Mouse (Mus musculus): ENCODE data around the gene Fam184a. TPM values are rescaled to one million over a fixed set of nuclear protein-coding genes. Genes with fewer than 3 reads are reported as not detected.
"Not testable (repeated sequence)": the region's sequence is repeated elsewhere in the genome, so short reads cannot be mapped to it uniquely, and the experiment has no call there.

Fam184a gene
- polyA plus RNA-seq, 1 experiment = 5.4 TPM

DNA sequence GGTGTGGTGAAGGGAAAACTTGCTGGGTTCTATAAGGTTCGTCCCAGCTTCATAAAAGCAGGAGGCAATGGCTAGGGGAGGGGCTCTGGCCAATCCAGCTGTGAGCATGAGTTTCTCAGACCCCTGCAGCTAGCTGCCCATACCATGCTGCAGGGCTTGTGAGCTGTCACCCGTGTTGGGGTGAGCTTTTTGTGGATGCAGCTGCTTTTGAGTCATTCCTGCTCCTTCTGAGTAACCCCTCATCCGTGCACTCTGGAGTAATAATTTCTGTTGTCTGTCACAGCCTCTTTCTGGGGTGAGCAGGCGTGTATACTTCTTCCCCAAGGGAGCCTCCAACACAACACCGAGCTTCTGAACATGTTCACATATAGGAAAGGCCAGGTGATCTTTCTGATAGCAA, 63.0 kb downstream of the Fam184a start:
- no peak for TF ChIP-seq POLR2A (IDR thresholded peaks at IDR 0.05; ENCODE audit: borderline replicate concordance, control insufficient read depth, low read depth, low read length)
- no peak for TF ChIP-seq CTCF (IDR thresholded peaks at IDR 0.05; ENCODE audit: control insufficient read depth, insufficient read depth, low read length)
- no peaks in the 10 kb centered on the region for H3K4me1 ChIP-seq (ENCODE audit: control insufficient read depth, insufficient read depth, low read length)
- no peak overlapping the region for H3K4me3 ChIP-seq (replicated peaks; ENCODE audit: control insufficient read depth, low read depth, low read length)
- 79% methylated on average over 5 of the region's 5 CpGs for WGBS
- H3K27ac ChIP-seq (ENCODE audit: control insufficient read depth, insufficient read depth, low read depth, low read length, poor library complexity) = no peak overlapping the region

DNA sequence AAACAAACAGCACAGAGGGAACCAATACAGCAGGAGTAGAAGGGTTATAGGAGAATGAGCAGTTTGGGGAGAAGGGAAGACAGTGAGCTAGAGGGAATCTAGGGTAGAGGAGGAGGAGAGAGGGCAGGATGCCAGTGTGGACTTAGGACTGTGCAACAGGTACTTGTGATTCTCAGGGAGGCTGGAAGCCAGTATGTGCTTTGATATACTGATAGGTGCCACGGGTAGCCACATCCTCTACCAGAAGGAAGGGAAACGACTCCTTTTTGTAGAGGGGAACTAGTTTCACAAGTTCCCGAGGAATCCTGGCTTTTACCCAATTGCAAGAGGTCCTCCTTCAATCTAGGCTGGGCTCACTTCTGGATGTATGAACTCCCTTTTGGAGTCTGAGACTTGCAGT, 65.1 kb downstream of the Fam184a start:
- no peak overlapping the region for H3K4me3 ChIP-seq (replicated peaks; ENCODE audit: control insufficient read depth, low read depth, low read length)
- no peak overlapping the region for H3K27ac ChIP-seq (ENCODE audit: control insufficient read depth, insufficient read depth, low read depth, low read length, poor library complexity)
- TF ChIP-seq POLR2A (IDR thresholded peaks at IDR 0.05; ENCODE audit: borderline replicate concordance, control insufficient read depth, low read depth, low read length) (no peak), CTCF (IDR thresholded peaks at IDR 0.05; ENCODE audit: control insufficient read depth, insufficient read depth, low read length) (no peak)
- no peaks in the 10 kb centered on the region for H3K4me1 ChIP-seq (ENCODE audit: control insufficient read depth, insufficient read depth, low read length)
- WGBS = 4% methylated on average over 3 of the region's 3 CpGs

- 58% methylated on average over 5 of the region's 5 CpGs for WGBS
- Histone ChIP-seq H3K4me1 (ENCODE audit: control insufficient read depth, insufficient read depth, low read length) (no peaks in the 10 kb centered on the region), H3K27ac (ENCODE audit: control insufficient read depth, insufficient read depth, low read depth, low read length, poor library complexity) (no peak overlapping the region), H3K4me3 (replicated peaks; ENCODE audit: control insufficient read depth, low read depth, low read length) (no peak overlapping the region)
- no peak for TF ChIP-seq CTCF (IDR thresholded peaks at IDR 0.05; ENCODE audit: control insufficient read depth, insufficient read depth, low read length)
- no peak for TF ChIP-seq POLR2A (IDR thresholded peaks at IDR 0.05; ENCODE audit: borderline replicate concordance, control insufficient read depth, low read depth, low read length)
Measured at GRCm38 (mm10) chr10:53683226-53683625, 67.7 kb downstream of the Fam184a start.

DNA sequence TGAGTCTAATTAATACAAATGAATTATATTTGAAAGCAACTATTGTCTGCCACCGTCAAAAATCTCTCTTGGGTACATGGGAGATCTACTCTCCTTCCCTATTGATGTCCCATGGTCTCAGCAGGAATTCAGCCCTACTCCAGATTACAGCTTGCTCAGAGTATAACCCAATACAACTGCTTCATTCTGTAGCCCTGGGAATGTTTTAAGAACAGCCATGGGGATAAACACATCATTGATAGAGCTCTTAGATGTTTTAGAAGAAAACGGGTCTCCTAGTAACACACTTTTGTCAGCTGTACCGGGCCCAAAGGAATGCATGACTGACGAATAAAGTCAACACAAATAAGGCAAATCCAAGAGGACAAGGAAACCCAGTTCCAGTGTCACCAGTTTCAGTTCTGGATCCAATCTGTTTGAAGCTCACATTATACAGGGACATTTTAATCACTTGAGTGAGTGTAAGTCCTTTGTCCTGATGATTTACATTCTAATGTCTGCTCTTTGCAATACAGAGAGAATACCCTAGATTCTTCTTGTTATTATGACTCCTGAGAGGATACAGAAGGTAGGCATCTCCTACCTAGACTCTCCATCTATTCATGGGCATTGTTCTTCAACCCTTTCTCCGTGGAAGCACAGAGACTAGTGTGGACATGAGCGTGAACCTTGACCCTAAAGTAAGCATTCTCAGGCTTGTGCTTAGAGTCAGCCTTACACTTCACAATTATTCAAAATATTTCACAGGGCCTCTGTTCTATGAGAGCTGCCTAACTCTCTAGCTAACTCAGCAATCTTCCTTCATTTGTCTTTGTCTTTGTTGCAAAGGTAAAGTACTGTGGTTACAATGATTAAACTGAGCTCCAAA, 71.0 kb downstream of the Fam184a start:
- TF ChIP-seq POLR2A (IDR thresholded peaks at IDR 0.05; ENCODE audit: borderline replicate concordance, control insufficient read depth, low read depth, low read length) (no peak), CTCF (IDR thresholded peaks at IDR 0.05; ENCODE audit: control insufficient read depth, insufficient read depth, low read length) (no peak)
- H3K4me1 ChIP-seq (ENCODE audit: control insufficient read depth, insufficient read depth, low read length) = no peaks in the 10 kb centered on the region
- no peak overlapping the region for H3K27ac ChIP-seq (ENCODE audit: control insufficient read depth, insufficient read depth, low read depth, low read length, poor library complexity)
- H3K4me3 ChIP-seq (replicated peaks; ENCODE audit: control insufficient read depth, low read depth, low read length) = no peak overlapping the region
- WGBS = 79% methylated on average over 6 of the region's 6 CpGs

GRCm38 (mm10) chr10:53661788-53662187, 89.1 kb downstream of the Fam184a start:
- no peak overlapping the region for H3K4me3 ChIP-seq (replicated peaks; ENCODE audit: control insufficient read depth, low read depth, low read length)
- no peak overlapping the region for H3K27ac ChIP-seq (ENCODE audit: control insufficient read depth, insufficient read depth, low read depth, low read length, poor library complexity)
- TF ChIP-seq CTCF (IDR thresholded peaks at IDR 0.05; ENCODE audit: control insufficient read depth, insufficient read depth, low read length) = no peak
- no peak for TF ChIP-seq POLR2A (IDR thresholded peaks at IDR 0.05; ENCODE audit: borderline replicate concordance, control insufficient read depth, low read depth, low read length)
- no peaks in the 10 kb centered on the region for H3K4me1 ChIP-seq (ENCODE audit: control insufficient read depth, insufficient read depth, low read length)
- WGBS = 87% methylated on average over 4 of the region's 4 CpGs

- H3K4me1 ChIP-seq (ENCODE audit: control insufficient read depth, insufficient read depth, low read length); H3K27ac ChIP-seq (ENCODE audit: control insufficient read depth, insufficient read depth, low read depth, low read length, poor library complexity); H3K4me3 ChIP-seq (replicated peaks; ENCODE audit: control insufficient read depth, low read depth, low read length): not testable (repeated sequence)
- 64% methylated on average over 5 of the region's 5 CpGs for WGBS
Measured at GRCm38 (mm10) chr10:53654239-53654638, 96.7 kb downstream of the Fam184a start.

GRCm38 (mm10) chr10:53650683-53651082, 100.2 kb downstream of the Fam184a start:
- no peak overlapping the region for H3K27ac ChIP-seq (ENCODE audit: control insufficient read depth, insufficient read depth, low read depth, low read length, poor library complexity)
- 82% methylated on average over 2 of the region's 2 CpGs for WGBS
- TF ChIP-seq CTCF (IDR thresholded peaks at IDR 0.05; ENCODE audit: control insufficient read depth, insufficient read depth, low read length) (no peak), POLR2A (IDR thresholded peaks at IDR 0.05; ENCODE audit: borderline replicate concordance, control insufficient read depth, low read depth, low read length) (no peak)
- H3K4me3 ChIP-seq (replicated peaks; ENCODE audit: control insufficient read depth, low read depth, low read length) = no peak overlapping the region
- H3K4me1 ChIP-seq (ENCODE audit: control insufficient read depth, insufficient read depth, low read length) = no peaks in the 10 kb centered on the region

DNA sequence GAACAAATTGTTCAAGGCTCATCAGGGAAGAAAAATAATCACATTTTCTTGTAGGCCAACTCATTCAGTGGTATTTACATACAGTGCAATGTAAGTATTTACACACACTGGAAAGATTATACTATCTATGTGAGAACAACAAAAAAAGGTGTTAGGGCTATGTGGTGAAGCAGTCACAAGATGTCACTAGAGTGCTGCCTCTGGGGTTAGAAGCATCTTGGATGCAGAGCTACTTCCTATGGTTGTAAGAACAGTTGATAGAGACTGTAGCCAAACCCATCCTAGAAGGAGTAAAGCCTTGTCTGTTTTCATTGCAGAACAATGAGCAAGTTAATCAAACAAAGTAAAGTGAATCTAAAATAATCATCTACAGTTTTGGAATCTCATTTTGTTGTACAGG, 109.4 kb downstream of the Fam184a start:
- TF ChIP-seq CTCF (IDR thresholded peaks at IDR 0.05; ENCODE audit: control insufficient read depth, insufficient read depth, low read length) (no peak), POLR2A (IDR thresholded peaks at IDR 0.05; ENCODE audit: borderline replicate concordance, control insufficient read depth, low read depth, low read length) (no peak)
- no peak overlapping the region for H3K27ac ChIP-seq (ENCODE audit: control insufficient read depth, insufficient read depth, low read depth, low read length, poor library complexity)
- no peaks in the 10 kb centered on the region for H3K4me1 ChIP-seq (ENCODE audit: control insufficient read depth, insufficient read depth, low read length)
- H3K4me3 ChIP-seq (replicated peaks; ENCODE audit: control insufficient read depth, low read depth, low read length) = no peak overlapping the region

All from bone marrow, adult 2 months (tissue).